Mouse (Mus musculus): ENCODE measurements around the gene Cdk5r1.

- TF ChIP-seq FLI1 (IDR thresholded peaks at IDR 0.05; ENCODE audit: low read length) (no peak), GATA1 (IDR thresholded peaks at IDR 0.05; ENCODE audit: borderline replicate concordance, low read length) (no peak)
Observed at GRCm38 (mm10) chr11:80493186-80493585, 16.4 kb downstream of the Cdk5r1 start.

Measured in megakaryocyte, embryonic 14.5 days (primary cell).